Mouse (Mus musculus) monocyte, adult 5-6 weeks (primary cell): ENCODE measurements around the gene Vps4a. TPM values are rescaled to one million over a fixed set of nuclear protein-coding genes. Genes with fewer than 3 reads are reported as not detected.
A peak's percentile ranks its signal among the peaks of the same experiment; 100 is the strongest.

Experiments
- ATAC-seq: fragments of 153-309, 156-312 bp; replicated peaks from 2 replicates; pipeline ENCODE4 v1.8.0; 2017; ENCODE audit warnings: mild to moderate bottlenecking; ENCODE audit not compliant: low TSS enrichment, insufficient number of reproducible peaks, severe bottlenecking, poor library complexity, low FRiP score
- total RNA-seq: library from RNA; stranded (forward); fragments of 200-1000, 200-491, 200-594 nt; gene quantifications from 3 replicates; pipeline ENCODE4 v1.2.3, GENCODE M21; 2017

Gene Vps4a
- total RNA-seq, 1 experiment from 2014 or later: 44.7 TPM

DNA sequence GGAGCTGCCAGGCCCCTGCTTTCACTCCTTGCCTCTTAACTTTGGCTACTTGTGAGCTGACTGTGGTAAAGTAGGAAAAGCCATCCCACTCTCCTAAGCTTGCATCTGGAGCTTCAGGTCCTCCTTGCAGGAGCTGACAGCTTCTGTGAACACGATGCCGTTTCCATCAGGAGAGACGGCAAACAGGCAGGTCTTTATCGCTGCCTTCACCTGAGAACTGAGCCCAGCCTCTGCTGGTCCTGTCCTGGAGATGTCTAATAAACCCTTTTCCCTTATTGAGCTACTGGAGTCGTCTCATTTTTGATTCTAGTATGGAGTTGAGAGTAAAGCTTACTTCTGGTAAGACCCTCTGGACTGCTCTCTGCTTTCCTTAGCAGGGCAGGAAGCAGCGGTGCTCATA lies 14.5 kb downstream of the Vps4a start:
- no peak for ATAC-seq

DNA sequence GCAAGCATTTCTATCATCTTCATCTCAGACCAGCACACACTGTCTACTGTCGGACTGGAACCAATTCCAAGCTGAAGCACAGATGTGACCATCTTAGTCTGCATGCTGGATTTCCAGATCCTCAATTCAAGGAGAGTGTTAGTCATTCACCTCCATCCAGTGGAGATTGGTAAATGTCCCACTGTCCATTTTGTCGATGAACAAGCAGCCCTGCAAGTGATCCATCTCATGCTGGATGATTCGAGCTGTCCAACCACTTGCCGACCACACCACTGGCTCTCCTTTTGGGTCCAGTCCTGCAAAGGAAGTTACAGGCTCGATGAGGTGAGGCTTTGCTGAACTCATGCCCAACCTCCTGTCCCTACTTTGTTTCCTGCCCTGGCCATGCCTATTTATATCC lies 16.0 kb downstream of the Vps4a start:
- no peak for ATAC-seq

GRCm38 (mm10) chr8:107048061-107048941 lies 17.3 kb downstream of the Vps4a start, which contains the start of gene Pdf:
Gene Pdf, minus strand, starts transcription at chr8:107048614.
- peak; percentile 60 for ATAC-seq

- ATAC-seq: no peak
These were observed 18.5 kb downstream of the Vps4a start for GRCm38 (mm10) chr8:107049480-107049879.

- ATAC-seq: no peak
These were observed 21.0 kb downstream of the Vps4a start for GRCm38 (mm10) chr8:107052046-107052445.

DNA sequence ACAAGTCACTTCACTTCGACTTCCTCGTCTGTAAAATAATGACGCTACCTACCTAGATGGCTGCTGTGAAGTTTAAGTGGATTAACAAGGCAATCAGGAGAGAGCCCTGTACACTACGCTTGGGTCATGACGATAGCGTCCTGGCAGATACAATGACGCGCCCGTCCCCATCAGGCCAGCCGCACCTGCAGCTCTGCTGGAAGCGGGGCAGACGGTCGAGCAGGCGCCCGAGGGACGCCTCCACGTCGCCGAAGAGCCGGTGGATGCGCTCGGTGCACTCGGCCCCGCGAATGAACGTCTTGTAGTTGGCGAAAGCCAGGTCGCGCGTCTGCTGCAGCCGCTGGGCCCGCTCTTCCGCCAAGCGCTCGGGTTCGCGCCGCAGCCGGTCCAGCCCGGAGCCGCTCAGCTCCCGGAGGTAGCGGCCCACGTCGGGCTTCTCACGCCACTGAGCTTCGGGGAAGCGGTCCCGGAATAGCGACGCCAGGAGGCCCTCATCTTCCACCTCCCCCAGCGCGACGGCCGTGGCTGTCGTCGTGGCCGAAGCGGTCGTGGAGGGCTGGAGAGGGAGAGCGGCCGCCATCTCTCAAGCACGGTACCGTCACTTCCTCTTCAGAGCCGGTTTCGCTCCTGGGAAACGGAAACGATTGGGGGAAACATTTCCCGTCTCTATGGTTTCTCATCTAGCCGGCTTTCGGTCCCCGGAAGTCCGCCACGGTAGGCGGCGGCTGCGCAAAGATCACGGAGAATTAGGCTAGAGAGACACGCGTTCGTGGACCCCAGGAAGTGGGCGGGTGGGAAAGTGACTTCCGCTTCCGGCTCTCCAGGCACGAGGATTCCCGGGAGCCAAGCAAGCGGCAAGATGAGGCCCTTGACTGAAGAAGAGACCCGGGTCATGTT lies 25.3 kb downstream of the Vps4a start, which contains the start of the genes Cog8 and Nip7:
Cog8 (minus strand) TSS at position 614 of the 897 bp plus-strand sequence.
Nip7 (plus strand) TSS at position 802 of the 897 bp plus-strand sequence.
- ATAC-seq: peak; percentile 98

DNA sequence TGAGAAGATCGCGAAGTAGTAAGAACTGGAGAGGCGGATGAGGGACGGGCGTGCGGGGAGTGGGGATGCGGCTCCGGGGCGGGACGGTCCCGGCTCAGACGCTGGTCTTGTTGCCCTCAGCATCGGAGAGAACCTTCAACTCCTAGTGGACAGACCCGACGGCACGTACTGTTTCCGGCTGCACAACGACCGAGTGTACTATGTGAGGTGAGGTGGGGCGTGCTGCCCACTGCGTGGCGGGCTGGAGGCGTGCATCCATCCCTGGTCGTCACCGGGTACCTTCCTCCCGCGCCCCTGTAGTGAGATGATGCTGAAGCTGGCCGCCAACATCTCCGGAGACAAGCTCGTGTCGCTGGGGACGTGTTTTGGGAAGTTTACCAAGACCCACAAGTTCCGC lies 25.9 kb downstream of the Vps4a start:
- ATAC-seq: peak; percentile 24

DNA sequence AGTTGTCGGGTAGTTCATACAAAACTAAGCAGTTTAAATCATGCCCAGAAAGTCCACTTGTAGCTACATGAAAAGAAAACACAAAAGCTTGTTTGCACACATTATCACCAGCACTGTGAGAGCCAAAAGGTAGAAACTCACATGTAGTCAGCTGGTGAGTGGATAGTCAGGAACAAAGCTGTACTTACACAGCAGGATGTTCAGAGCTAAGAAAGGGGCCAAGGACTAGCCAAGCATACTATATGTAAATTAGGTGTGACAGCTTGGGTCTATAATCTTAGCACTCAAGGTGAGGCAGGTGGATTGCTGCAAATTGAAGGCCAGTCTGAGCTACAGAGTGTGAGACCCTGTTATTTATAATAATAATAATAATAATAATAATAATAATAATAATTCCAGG lies 31.6 kb downstream of the Vps4a start:
- ATAC-seq: no peak

DNA sequence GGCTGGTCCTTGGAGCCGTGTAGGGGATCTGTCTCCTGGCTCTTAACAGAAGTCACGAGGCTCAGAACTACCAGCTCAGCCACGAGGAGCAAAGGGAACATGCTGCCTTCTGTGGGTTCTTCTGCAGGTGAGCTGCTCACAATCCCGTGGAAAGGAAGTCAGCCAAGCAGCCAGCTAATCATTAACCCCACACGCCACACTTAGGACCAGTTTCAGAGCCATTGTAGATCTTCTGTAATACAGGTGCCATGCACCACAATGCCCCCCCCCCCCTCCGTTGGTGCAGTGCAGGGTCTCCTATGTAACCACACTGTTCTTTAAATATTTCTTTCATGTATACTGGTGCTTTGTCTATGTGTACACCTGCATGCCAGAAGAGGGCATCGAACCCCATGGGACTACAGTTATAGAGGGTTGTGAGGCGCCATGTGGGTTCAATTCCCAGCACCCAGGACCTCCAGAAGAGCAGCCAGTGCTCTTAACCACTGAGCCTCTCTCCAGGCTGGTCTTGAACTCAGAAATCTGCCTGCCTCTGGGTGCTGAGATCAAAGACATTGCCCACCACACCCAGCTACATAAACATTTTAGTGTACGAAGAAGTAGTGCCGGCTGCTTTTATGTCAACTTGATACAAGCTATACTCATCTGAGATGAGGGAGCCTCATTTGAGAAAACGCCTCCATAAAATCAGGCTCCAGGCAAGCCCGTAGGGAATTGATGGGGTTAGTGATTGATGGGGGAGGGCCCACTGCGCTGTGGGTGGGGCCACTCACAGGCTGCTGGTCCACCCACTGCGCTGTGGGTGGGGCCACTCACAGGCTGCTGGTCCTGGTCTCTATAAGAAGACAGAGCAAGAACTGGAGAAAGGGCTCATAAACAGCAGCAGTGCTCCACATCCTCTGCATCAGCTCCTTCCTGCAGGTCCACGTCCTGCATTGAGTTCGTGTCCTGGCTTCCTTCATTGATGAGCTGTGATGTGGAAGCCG lies 34.8 kb downstream of the Vps4a start, which contains the start of gene Tmed6:
Tmed6 (minus strand) TSS at position 134 of the 986 bp plus-strand sequence.
- no peak for ATAC-seq

DNA sequence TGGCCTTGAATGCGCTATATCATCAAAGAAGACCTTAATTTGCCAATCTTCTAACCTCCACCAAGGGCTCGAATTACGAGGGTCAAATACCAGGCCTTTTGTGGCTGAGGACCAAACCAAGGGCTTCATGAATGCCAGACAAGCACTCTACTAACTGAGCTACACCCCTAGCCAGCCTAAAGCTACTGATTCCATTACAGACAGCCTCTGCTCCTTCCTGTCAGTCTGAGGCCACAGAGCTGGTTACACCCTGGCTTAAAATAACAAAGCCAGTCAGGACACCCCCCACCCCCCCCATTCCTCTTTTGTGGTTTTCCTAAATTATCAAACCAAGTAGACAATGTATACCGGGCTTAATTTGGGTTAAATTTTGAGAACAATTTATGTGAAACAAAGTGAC lies 42.7 kb downstream of the Vps4a start:
- no peak for ATAC-seq

- no peak for ATAC-seq
These were observed 43.1 kb downstream of the Vps4a start for GRCm38 (mm10) chr8:107074128-107074527.

DNA sequence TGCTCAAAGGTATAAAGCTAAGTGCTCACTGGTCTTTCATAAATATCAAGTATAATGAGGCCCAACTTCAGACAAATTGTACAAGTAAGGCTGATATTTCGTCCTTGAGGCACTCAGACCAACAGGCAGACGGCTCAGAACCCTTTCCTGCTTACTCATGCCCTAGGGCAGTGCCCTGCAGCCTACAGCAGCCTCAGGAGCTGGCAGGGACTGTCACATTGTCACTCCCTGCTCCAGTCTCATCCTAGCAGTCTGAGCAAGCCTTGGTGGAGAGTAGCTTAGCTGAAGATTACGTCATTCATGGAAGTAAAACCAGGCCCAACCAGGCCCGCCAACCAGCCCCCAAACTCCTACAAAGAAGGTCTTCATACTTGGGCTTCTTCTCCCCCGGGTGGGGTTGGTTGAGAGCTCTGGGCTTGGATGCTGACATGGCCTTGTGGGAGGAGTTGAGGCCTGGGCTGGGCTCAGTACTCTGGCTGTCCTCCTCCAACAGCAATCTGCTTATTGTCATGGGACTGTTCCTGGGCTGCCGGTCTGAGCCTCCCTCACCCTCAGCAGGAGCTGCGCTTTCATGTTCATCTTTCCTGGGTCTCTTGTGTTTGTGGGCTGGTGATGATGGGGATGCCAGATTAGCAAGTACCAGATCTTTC lies 45.3 kb downstream of the Vps4a start:
- no peak for ATAC-seq

- no peak for ATAC-seq
These were observed 54.3 kb downstream of the Vps4a start for GRCm38 (mm10) chr8:107085358-107085757.

DNA sequence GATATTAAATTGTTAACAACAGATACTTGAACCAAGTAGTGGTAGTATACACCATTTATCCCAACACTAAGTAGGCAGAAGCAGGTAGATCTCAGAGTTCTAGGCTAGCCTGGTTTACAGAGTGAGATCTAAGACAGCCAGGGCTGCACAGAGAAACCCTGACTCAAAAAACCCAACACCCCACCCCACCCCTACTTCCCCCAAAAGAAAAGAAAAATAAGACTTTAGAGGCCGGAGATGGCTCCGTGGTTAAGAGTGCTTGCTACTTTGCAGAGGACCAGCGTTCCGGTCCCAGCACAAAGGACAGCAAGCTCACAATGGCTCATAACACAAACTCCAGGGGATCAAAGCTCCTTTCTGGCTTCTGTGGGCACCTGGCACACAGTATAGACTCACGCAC lies 55.0 kb downstream of the Vps4a start:
- no peak for ATAC-seq

DNA sequence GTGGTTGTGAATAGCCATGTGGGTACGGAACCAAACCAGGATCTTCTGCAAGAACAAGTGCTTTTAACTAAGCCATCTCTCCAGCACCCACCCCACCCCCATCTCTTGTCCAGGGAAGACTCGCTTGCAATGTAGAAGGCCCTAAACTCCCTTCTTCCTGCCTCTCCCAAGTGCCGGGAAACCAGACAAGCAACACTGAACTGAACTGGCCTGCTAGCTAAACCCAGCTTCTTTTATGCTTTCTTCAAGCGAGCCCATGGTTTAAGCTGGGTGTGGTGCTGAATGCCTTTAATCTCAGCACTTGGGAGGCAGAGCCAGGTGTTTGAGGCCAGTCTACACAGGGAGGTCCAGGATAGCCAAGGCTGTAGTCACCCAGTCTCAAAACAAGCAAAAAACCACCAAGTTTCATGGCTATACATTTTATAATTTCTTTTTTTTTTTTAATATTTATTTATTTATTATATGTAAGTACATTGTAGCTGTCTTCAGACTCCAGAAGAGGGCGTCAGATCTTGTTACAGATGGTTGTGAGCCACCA lies 57.6 kb downstream of the Vps4a start:
- ATAC-seq: no peak

DNA sequence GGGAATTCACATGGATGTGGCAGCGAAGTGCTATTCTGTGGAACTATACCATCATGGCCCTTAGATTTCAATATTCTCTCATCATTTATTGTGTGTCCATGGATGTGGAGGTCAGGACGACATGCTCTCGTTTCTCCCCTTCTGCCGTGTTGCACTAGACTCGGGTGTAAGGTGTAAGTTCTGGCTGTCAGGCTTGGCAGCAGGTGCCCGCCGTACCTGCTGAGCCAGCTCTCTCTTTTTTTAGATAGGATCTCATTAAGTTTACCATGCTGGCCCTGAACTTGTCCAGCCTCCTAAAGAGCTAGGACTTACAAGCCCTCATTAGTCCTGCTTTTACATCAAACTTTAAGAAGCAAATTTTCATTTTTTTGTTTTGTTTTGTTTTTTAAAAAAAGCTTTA lies 59.5 kb downstream of the Vps4a start:
- no peak for ATAC-seq
